7 mouse cellular contexts compared by ENCODE assay signal in the genomic region with DNA sequence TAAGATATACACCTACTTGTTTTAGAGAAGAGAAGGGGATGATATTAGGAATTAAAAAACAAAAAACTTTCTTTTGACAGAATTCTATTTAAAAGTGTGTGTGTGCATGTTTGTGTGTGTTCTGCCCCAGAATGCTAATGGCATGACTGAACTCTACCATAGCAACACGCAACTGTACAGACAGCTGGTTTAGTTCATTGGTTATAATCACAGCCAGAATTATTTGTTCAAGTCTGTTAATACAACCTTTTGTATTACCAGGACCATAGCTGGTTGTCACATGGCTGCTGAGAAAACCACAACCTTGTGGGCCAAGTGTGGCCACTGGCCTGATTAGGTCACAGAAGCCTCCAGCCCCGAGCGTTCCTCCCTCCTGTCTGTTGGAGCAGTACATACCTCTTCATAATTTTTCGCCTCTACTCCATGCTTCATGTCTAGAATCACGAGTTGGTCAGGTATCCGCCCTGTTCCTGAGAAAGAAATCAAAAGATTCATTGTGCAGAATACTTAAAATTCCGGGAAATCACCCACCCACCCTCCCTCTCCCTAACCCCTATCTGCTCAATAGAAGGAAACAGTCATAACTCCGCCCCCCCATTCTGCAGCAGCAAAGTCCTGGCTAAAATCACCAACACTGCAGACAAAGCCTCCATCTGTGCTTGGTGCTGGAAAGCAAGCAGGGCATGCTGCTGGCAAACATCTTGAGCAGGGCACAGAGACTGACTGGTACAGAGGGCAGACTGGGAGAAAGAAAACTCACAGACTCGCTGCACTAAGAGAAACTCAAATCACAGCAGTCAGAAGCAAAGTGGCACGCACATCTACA. TPM values are rescaled to one million over a fixed set of nuclear protein-coding genes. Genes with fewer than 3 reads are reported as not detected.
DNase-seq lines count a peak whose midpoint lies in the region; ATAC-seq lines count a peak whose summit lies in the region.

No protein-coding gene starts in this region.

- H3K4me1 ChIP-seq in lung, embryonic 15.5 days: peaks cover 4% of the 10 kb centered on the region; the same call in 1 of the 2 replicates
- H3K4me1 ChIP-seq in forebrain, embryonic 16.5 days (replicated peaks; ENCODE audit: control insufficient read depth, insufficient read depth, low read length): peaks cover 3% of the 10 kb centered on the region; the same call in 1 of the 2 replicates
- H3K4me1 ChIP-seq in intestine, embryonic 16.5 days (ENCODE audit: control insufficient read depth, insufficient read depth, low read length): no peaks in the 10 kb centered on the region

- H3K9me3 ChIP-seq in lung, embryonic 15.5 days: no peaks in the 10 kb centered on the region
- no peaks in the 10 kb centered on the region for H3K9me3 ChIP-seq in forebrain, embryonic 16.5 days (ENCODE audit: control insufficient read depth, low read length)
- H3K9me3 ChIP-seq in intestine, embryonic 16.5 days (ENCODE audit: control insufficient read depth, low read length): no peaks in the 10 kb centered on the region

- H3K79me2 ChIP-seq in macrophage (ENCODE audit: inconsistent target): peaks cover 81% of the 10 kb centered on the region

- H3K27ac ChIP-seq in lung, embryonic 15.5 days: peak overlapping the region; percentile 79
- peak overlapping the region; percentile 82 for H3K27ac ChIP-seq in forebrain, embryonic 16.5 days (ENCODE audit: low read length)
- peak overlapping the region; percentile 48; the same call in 1 of the 2 replicates for H3K27ac ChIP-seq in intestine, embryonic 16.5 days (ENCODE audit: low read length)
- peak overlapping the region; percentile 22 for H3K27ac ChIP-seq in macrophage

- no peak overlapping the region for H3K9ac ChIP-seq in lung, embryonic 15.5 days
- H3K9ac ChIP-seq in forebrain, embryonic 16.5 days (replicated peaks; ENCODE audit: low read depth, low read length): no peak overlapping the region; the same call in 1 of the 2 replicates
- no peak overlapping the region for H3K9ac ChIP-seq in intestine, embryonic 16.5 days (ENCODE audit: low read depth, low read length)

- H3K4me2 ChIP-seq in lung, embryonic 15.5 days: 0 out of 2 replicates have a peak overlapping the region, but pooled peaks have one; percentile 17
- H3K4me2 ChIP-seq in forebrain, embryonic 16.5 days (ENCODE audit: low read length): 0 out of 2 replicates have a peak overlapping the region, but pooled peaks have one; percentile 18
- no peak overlapping the region for H3K4me2 ChIP-seq in intestine, embryonic 16.5 days (ENCODE audit: low read depth, low read length)

- no peak overlapping the region for H3K4me3 ChIP-seq in lung, embryonic 15.5 days
- no peak overlapping the region for H3K4me3 ChIP-seq in forebrain, embryonic 16.5 days (replicated peaks; ENCODE audit: low read length)
- no peak overlapping the region for H3K4me3 ChIP-seq in intestine, embryonic 16.5 days (ENCODE audit: low read length)
- no peak overlapping the region for H3K4me3 ChIP-seq in macrophage (ENCODE audit: inconsistent target)

- no peaks in the 10 kb centered on the region for H3K27me3 ChIP-seq in lung, embryonic 15.5 days
- no peaks in the 10 kb centered on the region for H3K27me3 ChIP-seq in forebrain, embryonic 16.5 days (replicated peaks; ENCODE audit: control insufficient read depth, insufficient read depth, low read length)
- H3K27me3 ChIP-seq in intestine, embryonic 16.5 days (replicated peaks; ENCODE audit: control insufficient read depth, insufficient read depth, low read length): no peaks in the 10 kb centered on the region

- ATAC-seq in lung, embryonic 15.5 days (ENCODE audit: borderline replicate concordance, extremely low read depth, low FRiP score, low TSS enrichment): peak; percentile 61; the same call in 1 of the 2 replicates
- ATAC-seq in forebrain, embryonic 16.5 days: peak; percentile 97
- no peak for ATAC-seq in intestine, embryonic 16.5 days

- 71% methylated on average over 10 of the region's 10 CpGs for WGBS in lung, embryonic 15.5 days
- 38% methylated on average over 10 of the region's 10 CpGs for WGBS in forebrain, embryonic 16.5 days
- 77% methylated on average over 10 of the region's 10 CpGs for WGBS in intestine, embryonic 16.5 days
- WGBS in macrophage (ENCODE audit: missing documents): 77% methylated on average over 8 of the region's 10 CpGs

- DNase-seq in lung, postnatal 25 days (ENCODE audit: low spot score): no peak
- no peak for DNase-seq in spleen, adult 12 weeks (ENCODE audit: low spot score)
- DNase-seq in gastrocnemius, postnatal 10 days: no peak

- peaks cover 37% of the 10 kb centered on the region for H3K36me3 ChIP-seq in lung, embryonic 15.5 days
- H3K36me3 ChIP-seq in forebrain, embryonic 16.5 days (ENCODE audit: control insufficient read depth, insufficient read depth): peaks cover 11% of the 10 kb centered on the region
- H3K36me3 ChIP-seq in intestine, embryonic 16.5 days (ENCODE audit: control insufficient read depth, insufficient read depth, low read length): peaks cover 7% of the 10 kb centered on the region; the same call in 1 of the 2 replicates
- peaks cover 14% of the 10 kb centered on the region; the same call in 1 of the 2 replicates for H3K36me3 ChIP-seq in macrophage (ENCODE audit: inconsistent target)

RNA-seq across cellular contexts. Expression of a gene that starts 11.5 kb away (rescaled TPM):
- 19.5 and 21.1 TPM in 2 replicates for polyA plus RNA-seq in lung, embryonic 15.5 days (2015; fragmentation: Nextera tagmentation; extraction: Ambion mirVana)
- 13.2 and 13.9 TPM in 2 replicates for polyA plus RNA-seq in forebrain, embryonic 16.5 days (2015; fragmentation: Nextera tagmentation; extraction: Ambion mirVana)
- polyA plus RNA-seq in intestine, embryonic 16.5 days (2015; fragmentation: Nextera tagmentation; extraction: Ambion mirVana): 13.2 and 15.9 TPM in 2 replicates
- 100 to 1,000 TPM in 7 of 26 experiments, 10 to 100 TPM in 19; 60.5 to 127 (median 89.8) TPM for total RNA-seq in macrophage (2018; cell fraction: chromatin; rRNA removed)
- 10 to 100 TPM; 44.3 to 72.9 (median 60.3) TPM for total RNA-seq in macrophage (2018; cell fraction: cytosol; rRNA removed)
- 10 to 100 TPM; 50.0 to 95.0 (median 69.6) TPM for total RNA-seq in macrophage (2018; cell fraction: nucleus; rRNA removed)
- 40.7 to 65.1 TPM (median 55.7 TPM) in 3 replicates for polyA plus RNA-seq in macrophage (2018)
- 10 to 100 TPM; 50.5 to 50.7 TPM for total RNA-seq in gastrocnemius, postnatal 10 days (2021)

RNA-seq across cellular contexts. Expression of a gene that starts 24.0 kb away (rescaled TPM):
- polyA plus RNA-seq in lung, embryonic 15.5 days (2015; fragmentation: Nextera tagmentation; extraction: Ambion mirVana): 321 and 334 TPM in 2 replicates
- 150 and 175 TPM in 2 replicates for polyA plus RNA-seq in forebrain, embryonic 16.5 days (2015; fragmentation: Nextera tagmentation; extraction: Ambion mirVana)
- polyA plus RNA-seq in intestine, embryonic 16.5 days (2015; fragmentation: Nextera tagmentation; extraction: Ambion mirVana): 346 and 352 TPM in 2 replicates
- total RNA-seq in macrophage (2018; cell fraction: chromatin; rRNA removed): 10 to 100 TPM; 36.3 to 96.9 (median 66.9) TPM
- total RNA-seq in macrophage (2018; cell fraction: cytosol; rRNA removed): 100 to 1,000 TPM; 295 to 447 (median 378) TPM
- 100 to 1,000 TPM in 25 of 26 experiments, 10 to 100 TPM in 1; 64.6 to 378 (median 214) TPM for total RNA-seq in macrophage (2018; cell fraction: nucleus; rRNA removed)
- polyA plus RNA-seq in macrophage (2018): 317 to 419 TPM (median 387 TPM) in 3 replicates
- 100 to 1,000 TPM; 149 to 160 TPM for total RNA-seq in gastrocnemius, postnatal 10 days (2021)

Comparison
In these comparisons a context has a peak if more than half of its experiments do, and no peak if none do; other contexts are left out.
1. H3K27ac ChIP-seq: peak in every context shown above with its lines; median percentile 82 in forebrain, embryonic 16.5 days; 79 in lung, embryonic 15.5 days; 48 in intestine, embryonic 16.5 days; 22 in macrophage.